Mouse (Mus musculus): Measurements from ENCODE around the gene Mettl23. TPM values are rescaled to one million over a fixed set of nuclear protein-coding genes. Genes with fewer than 3 reads are reported as not detected.

The Mettl23 gene
- polyA plus RNA-seq, 1 experiment from 2014 or later: 61.2 TPM

DNA sequence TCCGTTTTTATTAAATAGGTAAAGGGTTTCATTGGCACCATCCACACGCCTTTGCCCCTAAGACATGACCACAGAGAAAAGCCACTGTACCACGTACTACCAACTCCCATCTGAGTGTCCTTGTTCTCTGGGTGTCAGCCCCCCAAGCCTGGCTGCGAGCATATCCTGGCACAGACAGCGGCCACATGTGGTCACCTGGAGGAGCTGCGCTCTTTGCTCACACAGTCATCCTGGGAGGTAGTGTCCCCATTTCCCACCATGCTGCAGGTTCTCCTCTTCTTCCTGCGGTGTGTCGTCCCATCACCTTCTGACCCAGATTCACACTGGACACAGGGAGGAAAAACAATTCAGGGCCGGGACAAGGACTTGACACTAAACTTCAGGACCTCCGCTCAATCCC, 5.6 kb upstream of the Mettl23 start:
- H3K9ac ChIP-seq (ENCODE audit: low read length): no peak overlapping the region
- no peak overlapping the region for H3K4me3 ChIP-seq (ENCODE audit: low read depth, low read length)
- no peak overlapping the region for H3K27ac ChIP-seq (ENCODE audit: low read depth, low read length)
- H3K4me1 ChIP-seq (ENCODE audit: control insufficient read depth, insufficient read depth, low read length): peaks cover 21% of the 10 kb centered on the region
- ATAC-seq (ENCODE audit: insufficient read depth, low FRiP score, low TSS enrichment): no peak
- 95% methylated on average over 10 of the region's 10 CpGs for whole genome bisulfite sequencing
- no peak for DNase-seq (ENCODE audit: low spot score)
- H3K27me3 ChIP-seq (ENCODE audit: control insufficient read depth, insufficient read depth, low read length): no peaks in the 10 kb centered on the region
- H3K36me3 ChIP-seq (ENCODE audit: control insufficient read depth, insufficient read depth, low read length): peaks cover 29% of the 10 kb centered on the region
- H3K9me3 ChIP-seq (ENCODE audit: control insufficient read depth, low read length): no peaks in the 10 kb centered on the region
- no peak overlapping the region for H3K4me2 ChIP-seq (ENCODE audit: low read depth)

DNA sequence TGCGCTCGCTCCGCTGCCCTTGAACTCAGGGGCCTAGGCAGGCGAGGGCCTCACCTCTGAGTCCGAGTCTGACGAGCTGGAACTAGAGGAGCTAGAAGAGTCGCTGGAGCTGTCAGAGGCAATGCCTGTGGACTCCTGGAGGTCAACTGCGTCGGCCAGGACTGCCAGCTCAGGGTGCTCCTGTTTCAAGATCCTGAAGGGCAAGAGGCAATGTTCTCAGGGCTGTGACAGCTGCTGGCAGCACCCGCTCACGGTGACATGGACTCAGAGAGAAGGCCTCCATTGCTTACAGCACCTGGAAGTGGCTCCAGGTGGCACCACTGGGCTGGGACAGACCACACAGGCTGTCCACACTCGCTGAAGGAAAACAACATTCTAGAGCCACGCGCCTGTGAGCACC, 4.1 kb upstream of the Mettl23 start:
- Histone ChIP-seq H3K9me3 (ENCODE audit: control insufficient read depth, low read length) (no peaks in the 10 kb centered on the region), H3K9ac (ENCODE audit: low read length) (no peak overlapping the region), H3K4me2 (ENCODE audit: low read depth) (no peak overlapping the region), H3K4me3 (ENCODE audit: low read depth, low read length) (no peak overlapping the region), H3K27me3 (ENCODE audit: control insufficient read depth, insufficient read depth, low read length) (no peaks in the 10 kb centered on the region), H3K4me1 (ENCODE audit: control insufficient read depth, insufficient read depth, low read length) (peaks cover 21% of the 10 kb centered on the region), H3K27ac (ENCODE audit: low read depth, low read length) (no peak overlapping the region), H3K36me3 (ENCODE audit: control insufficient read depth, insufficient read depth, low read length) (peaks cover 29% of the 10 kb centered on the region)
- no peak for ATAC-seq (ENCODE audit: insufficient read depth, low FRiP score, low TSS enrichment)
- 91% methylated on average over 14 of the region's 14 CpGs for WGBS
- no peak for DNase-seq (ENCODE audit: low spot score)

DNA sequence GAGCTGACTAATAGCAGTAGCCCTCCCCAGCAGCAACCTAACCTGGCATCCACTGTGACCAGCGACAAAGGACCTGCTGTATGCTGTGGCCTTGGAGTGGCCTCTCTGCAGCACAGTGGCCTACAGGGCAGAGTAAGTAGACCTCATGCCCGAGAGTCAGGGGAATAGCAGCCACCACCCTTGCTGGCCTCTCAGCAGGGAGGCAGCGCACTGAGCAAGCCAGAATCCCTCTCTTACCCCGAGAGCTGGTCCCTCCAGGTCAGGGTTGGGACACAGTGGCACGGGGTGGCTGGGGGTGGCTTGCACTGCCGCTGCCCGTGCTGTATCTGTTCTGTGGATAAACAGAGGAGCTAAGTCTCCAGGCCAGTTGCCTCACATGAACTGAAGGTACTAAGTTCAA, 3.5 kb upstream of the Mettl23 start:
- Histone ChIP-seq H3K4me2 (ENCODE audit: low read depth) (no peak overlapping the region), H3K27me3 (ENCODE audit: control insufficient read depth, insufficient read depth, low read length) (no peaks in the 10 kb centered on the region), H3K4me1 (ENCODE audit: control insufficient read depth, insufficient read depth, low read length) (peaks cover 28% of the 10 kb centered on the region), H3K9me3 (ENCODE audit: control insufficient read depth, low read length) (no peaks in the 10 kb centered on the region), H3K36me3 (ENCODE audit: control insufficient read depth, insufficient read depth, low read length) (peaks cover 23% of the 10 kb centered on the region), H3K27ac (ENCODE audit: low read depth, low read length) (no peak overlapping the region), H3K9ac (ENCODE audit: low read length) (peak overlapping the region; percentile 32; the same call in 1 of the 2 replicates), H3K4me3 (ENCODE audit: low read depth, low read length) (no peak overlapping the region)
- 82% methylated on average over 7 of the region's 7 CpGs for WGBS
- ATAC-seq (ENCODE audit: insufficient read depth, low FRiP score, low TSS enrichment): no peak
- DNase-seq (ENCODE audit: low spot score): no peak

DNA sequence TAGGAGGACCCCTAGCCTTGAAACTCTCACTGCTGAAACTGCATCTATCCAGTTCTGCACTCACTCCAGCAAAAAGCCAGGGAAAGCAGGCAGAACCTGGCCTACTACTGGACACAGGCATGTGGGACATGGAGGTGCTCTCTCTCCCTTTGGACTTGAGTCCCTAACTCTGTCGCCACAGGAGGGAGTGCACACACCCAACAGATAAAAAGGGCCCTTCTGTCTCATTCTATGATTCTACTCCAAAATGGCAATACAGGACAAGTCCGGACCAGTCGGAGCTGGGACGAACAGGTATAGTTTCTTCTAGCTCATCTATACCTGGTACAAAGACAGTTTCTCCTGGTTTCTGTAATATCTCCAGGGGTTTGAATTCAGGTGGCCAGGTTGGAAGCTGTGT, 2.3 kb upstream of the Mettl23 start:
- H3K36me3 ChIP-seq (ENCODE audit: control insufficient read depth, insufficient read depth, low read length): peaks cover 19% of the 10 kb centered on the region
- DNase-seq (ENCODE audit: low spot score): no peak
- no peak overlapping the region for H3K9ac ChIP-seq (ENCODE audit: low read length)
- peak overlapping the region; percentile 88; the same call in 1 of the 2 replicates for H3K4me3 ChIP-seq (ENCODE audit: low read depth, low read length)
- H3K27me3 ChIP-seq (ENCODE audit: control insufficient read depth, insufficient read depth, low read length): no peaks in the 10 kb centered on the region
- no peak for ATAC-seq (ENCODE audit: insufficient read depth, low FRiP score, low TSS enrichment)
- peak overlapping the region; percentile 89 for H3K4me2 ChIP-seq (ENCODE audit: low read depth)
- WGBS: 85% methylated on average over 4 of the region's 4 CpGs
- H3K4me1 ChIP-seq (ENCODE audit: control insufficient read depth, insufficient read depth, low read length): peaks cover 30% of the 10 kb centered on the region
- no peak overlapping the region for H3K27ac ChIP-seq (ENCODE audit: low read depth, low read length)
- H3K9me3 ChIP-seq (ENCODE audit: control insufficient read depth, low read length): no peaks in the 10 kb centered on the region

DNA sequence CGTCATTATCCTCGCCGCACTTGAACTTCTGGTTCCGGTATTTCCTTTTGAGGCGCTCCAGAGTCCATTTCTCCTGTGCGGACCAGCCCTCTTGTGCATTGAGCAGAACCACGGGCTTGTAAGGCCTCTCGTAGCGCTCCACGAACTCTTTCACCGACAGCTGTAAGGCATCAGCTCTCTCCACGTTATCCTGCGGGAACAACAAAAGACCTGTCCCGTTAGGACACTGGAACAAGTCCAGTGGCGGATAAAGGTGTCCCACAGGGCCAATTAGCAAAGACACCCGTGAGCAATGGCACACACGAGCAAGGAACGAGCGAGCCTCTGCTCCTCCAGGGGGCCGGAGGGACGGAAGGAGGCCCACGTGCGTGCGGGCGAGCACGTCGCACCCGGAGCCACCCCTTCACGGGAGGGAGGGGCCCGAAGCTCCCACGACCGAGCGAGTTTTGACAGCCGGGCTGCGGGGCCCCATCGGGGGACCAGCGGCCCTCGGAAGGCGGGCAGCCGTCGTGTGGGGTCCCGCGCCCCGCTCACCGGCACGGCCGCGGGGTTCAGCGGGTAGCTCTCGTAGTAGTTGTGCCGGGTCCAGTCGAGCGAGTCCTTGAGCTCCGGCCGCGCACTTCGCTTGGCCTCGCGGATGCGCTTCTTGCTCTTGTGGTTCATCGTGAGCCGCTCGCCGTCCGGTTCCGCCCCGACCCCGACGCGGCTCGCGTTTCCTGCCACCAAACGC, 382 bp upstream of the Mettl23 start:
- DNase-seq (ENCODE audit: low spot score) (peak; percentile 82), ATAC-seq (ENCODE audit: insufficient read depth, low FRiP score, low TSS enrichment) (peak; percentile 58)
- H3K4me3 ChIP-seq (ENCODE audit: low read depth, low read length): peak overlapping the region; percentile 88
- H3K4me1 ChIP-seq (ENCODE audit: control insufficient read depth, insufficient read depth, low read length): peaks cover 30% of the 10 kb centered on the region
- peak overlapping the region; percentile 89 for H3K4me2 ChIP-seq (ENCODE audit: low read depth)
- H3K27me3 ChIP-seq (ENCODE audit: control insufficient read depth, insufficient read depth, low read length): no peaks in the 10 kb centered on the region
- under 1% methylated on average over 73 of the region's 73 CpGs for WGBS
- no peaks in the 10 kb centered on the region for H3K9me3 ChIP-seq (ENCODE audit: control insufficient read depth, low read length)
- peak overlapping the region; percentile 97 for H3K27ac ChIP-seq (ENCODE audit: low read depth, low read length)
- H3K9ac ChIP-seq (ENCODE audit: low read length): peak overlapping the region; percentile 86
- H3K36me3 ChIP-seq (ENCODE audit: control insufficient read depth, insufficient read depth, low read length): peaks cover 14% of the 10 kb centered on the region

DNA sequence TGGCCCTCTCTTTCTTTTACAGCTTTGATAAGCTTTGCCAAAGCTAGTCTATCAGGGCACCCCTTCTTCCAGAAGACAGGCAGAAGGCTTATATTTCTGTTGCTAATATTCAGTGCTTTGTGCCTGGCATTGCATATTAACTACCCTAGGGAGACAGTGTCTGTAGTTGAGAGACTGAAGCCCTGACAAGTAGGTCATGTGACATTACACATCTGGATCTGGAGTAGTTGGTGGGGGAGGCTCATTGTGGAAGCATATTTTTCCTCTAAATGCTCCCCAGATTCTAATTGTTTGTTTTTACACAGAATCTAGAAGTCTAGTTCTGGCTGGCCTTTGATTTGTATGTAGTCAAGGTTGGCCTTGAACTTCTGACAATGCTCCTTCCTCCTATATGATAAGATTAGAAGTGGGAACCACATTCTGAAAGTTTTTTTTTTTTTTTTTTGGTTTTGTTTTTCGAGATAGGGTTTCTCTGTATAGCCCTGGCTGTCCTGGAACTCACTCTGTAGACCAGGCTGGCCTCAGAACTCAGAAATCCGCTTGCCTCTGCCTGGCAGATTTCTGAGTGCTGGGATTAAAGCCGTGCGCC, 3.6 kb downstream of the Mettl23 start:
- no peak overlapping the region for H3K4me2 ChIP-seq (ENCODE audit: low read depth)
- WGBS: 86% methylated on average over 4 of the region's 4 CpGs
- H3K9me3 ChIP-seq (ENCODE audit: control insufficient read depth, low read length): no peaks in the 10 kb centered on the region
- H3K9ac ChIP-seq (ENCODE audit: low read length): no peak overlapping the region
- no peak for DNase-seq (ENCODE audit: low spot score)
- H3K27me3 ChIP-seq (ENCODE audit: control insufficient read depth, insufficient read depth, low read length): no peaks in the 10 kb centered on the region
- no peak overlapping the region for H3K27ac ChIP-seq (ENCODE audit: low read depth, low read length)
- H3K4me3 ChIP-seq (ENCODE audit: low read depth, low read length): no peak overlapping the region
- no peak for ATAC-seq (ENCODE audit: insufficient read depth, low FRiP score, low TSS enrichment)
- H3K36me3 ChIP-seq (ENCODE audit: control insufficient read depth, insufficient read depth, low read length): no peaks in the 10 kb centered on the region
- peaks cover 22% of the 10 kb centered on the region for H3K4me1 ChIP-seq (ENCODE audit: control insufficient read depth, insufficient read depth, low read length)

DNA sequence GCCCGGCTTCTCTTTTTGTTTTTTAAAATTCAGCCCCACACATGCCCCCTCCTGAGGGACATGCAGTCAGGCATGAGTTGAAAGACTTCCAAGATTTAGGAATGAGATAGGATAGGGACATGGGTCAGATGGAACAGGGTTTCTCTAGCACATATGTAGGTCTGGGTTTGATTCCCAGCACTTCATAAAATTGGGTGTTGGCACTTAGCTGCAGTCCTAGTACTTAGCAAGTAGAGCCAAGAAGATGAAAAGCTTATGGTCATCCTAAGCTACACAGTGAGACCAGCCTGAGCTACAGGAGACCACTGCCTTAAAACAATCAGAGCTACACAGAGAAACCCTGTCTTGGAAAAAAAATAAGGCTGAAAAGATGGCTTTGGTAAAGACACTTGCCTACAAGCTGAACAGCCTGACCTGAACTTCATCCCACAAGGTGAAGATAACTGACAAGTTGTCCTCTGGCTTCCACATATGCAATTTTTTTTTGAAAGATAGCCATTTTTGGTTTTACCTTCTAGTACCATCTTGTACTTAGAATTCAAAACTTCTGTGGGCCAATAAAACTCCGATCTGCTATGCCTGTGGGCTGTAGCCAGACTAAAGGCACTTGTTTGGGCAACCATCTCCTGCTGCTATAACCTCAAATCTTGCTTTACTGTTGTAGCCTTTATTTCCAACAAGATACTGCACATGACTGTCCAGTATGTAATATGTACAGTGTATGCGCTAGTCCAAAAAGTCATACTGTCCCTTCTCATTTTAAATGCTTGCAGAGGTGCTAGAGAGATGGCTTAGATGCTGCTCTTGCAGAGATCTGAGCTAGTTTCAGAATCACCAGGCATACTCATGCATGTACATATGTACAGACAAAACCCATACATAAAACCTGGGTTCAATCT, 4.4 kb downstream of the Mettl23 start:
- Histone ChIP-seq H3K4me3 (ENCODE audit: low read depth, low read length) (no peak overlapping the region), H3K9me3 (ENCODE audit: control insufficient read depth, low read length) (no peaks in the 10 kb centered on the region), H3K27ac (ENCODE audit: low read depth, low read length) (no peak overlapping the region), H3K4me2 (ENCODE audit: low read depth) (no peak overlapping the region), H3K36me3 (ENCODE audit: control insufficient read depth, insufficient read depth, low read length) (no peaks in the 10 kb centered on the region), H3K27me3 (ENCODE audit: control insufficient read depth, insufficient read depth, low read length) (no peaks in the 10 kb centered on the region), H3K9ac (ENCODE audit: low read length) (no peak overlapping the region), H3K4me1 (ENCODE audit: control insufficient read depth, insufficient read depth, low read length) (peaks cover 18% of the 10 kb centered on the region)
- WGBS: 94% methylated on average over 3 of the region's 3 CpGs
- no peak for ATAC-seq (ENCODE audit: insufficient read depth, low FRiP score, low TSS enrichment)
- DNase-seq (ENCODE audit: low spot score): no peak

DNA sequence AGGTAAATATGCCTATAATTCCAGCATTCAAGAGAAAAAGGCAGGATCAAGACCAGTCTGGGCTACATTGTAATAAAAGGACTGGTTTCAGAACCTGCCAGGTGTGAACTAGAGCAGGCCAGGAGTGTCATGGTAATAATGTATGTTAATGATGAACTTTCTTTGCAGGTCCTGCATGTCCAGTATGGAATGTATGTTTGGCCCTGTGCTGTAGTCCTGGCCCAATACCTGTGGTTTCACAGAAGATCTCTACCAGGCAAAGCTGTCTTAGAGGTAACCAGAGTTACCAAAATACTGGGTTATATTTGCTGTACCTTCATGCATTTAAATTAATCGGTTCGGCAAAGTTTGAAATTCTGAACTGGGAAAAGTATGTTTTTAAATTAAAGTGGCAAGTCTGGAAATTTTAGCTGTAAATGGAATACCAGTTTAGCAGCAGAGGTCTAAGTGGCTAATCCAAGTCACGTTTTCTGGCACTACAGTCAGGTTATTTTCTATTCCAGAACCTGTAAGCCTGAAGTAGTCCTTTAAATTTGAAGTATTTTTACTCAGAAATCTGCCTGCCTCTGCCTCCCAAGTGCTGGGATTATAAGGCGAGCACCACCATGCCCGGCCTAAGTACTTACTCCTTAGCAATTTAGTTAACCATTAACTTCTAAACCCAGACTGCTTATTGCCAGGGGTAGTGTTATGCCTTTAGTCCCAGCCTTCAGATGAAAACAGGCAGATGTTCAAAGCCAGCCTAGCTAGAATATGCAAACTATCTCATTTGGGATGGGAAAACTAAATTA, 5.2 kb downstream of the Mettl23 start:
- Histone ChIP-seq H3K4me3 (ENCODE audit: low read depth, low read length) (no peak overlapping the region), H3K4me2 (ENCODE audit: low read depth) (no peak overlapping the region), H3K9me3 (ENCODE audit: control insufficient read depth, low read length) (no peaks in the 10 kb centered on the region), H3K9ac (ENCODE audit: low read length) (no peak overlapping the region), H3K4me1 (ENCODE audit: control insufficient read depth, insufficient read depth, low read length) (peaks cover 18% of the 10 kb centered on the region), H3K36me3 (ENCODE audit: control insufficient read depth, insufficient read depth, low read length) (no peaks in the 10 kb centered on the region), H3K27ac (ENCODE audit: low read depth, low read length) (no peak overlapping the region), H3K27me3 (ENCODE audit: control insufficient read depth, insufficient read depth, low read length) (no peaks in the 10 kb centered on the region)
- no peak for DNase-seq (ENCODE audit: low spot score)
- no peak for ATAC-seq (ENCODE audit: insufficient read depth, low FRiP score, low TSS enrichment)
- WGBS: 84% methylated on average over 5 of the region's 5 CpGs
